Mouse (Mus musculus): ENCODE results near the gene Arsg.

DNA sequence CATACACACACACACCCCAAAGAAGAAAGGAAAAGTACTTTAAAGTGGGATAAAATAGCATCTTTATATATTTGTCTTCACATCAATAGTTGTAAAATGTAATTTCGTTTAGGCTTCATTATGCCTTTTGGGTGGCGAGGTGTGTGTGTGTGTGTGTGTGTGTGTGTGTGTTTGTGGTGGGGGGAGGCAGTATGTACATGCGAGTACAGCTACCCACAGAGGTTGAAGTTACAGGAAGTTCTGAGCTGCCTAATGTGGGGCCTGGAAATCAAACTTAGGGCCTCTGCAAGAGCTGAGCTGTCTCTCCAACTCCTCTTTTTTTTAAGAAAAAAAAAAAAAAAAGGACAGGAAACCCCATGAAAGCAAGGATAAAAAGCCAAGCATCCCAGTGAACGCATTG, 80.7 kb downstream of the Arsg start:
- TF ChIP-seq CTCF (IDR thresholded peaks at IDR 0.05; ENCODE audit: control insufficient read depth, insufficient read depth, low read length) (no peak), POLR2A (IDR thresholded peaks at IDR 0.05; ENCODE audit: borderline replicate concordance, control insufficient read depth, low read depth, low read length) (no peak)
